Mouse (Mus musculus) CD4-positive, CD25-positive, alpha-beta regulatory T cell, adult 2 months (primary cell): ENCODE data around the gene Col28a1.

Experiments
- DNase-seq: peaks from one replicate; pipeline ENCODE4 v3.0.0-alpha.2; 2012; ENCODE audit warnings: low read depth, low spot score

The Col28a1 gene

DNA sequence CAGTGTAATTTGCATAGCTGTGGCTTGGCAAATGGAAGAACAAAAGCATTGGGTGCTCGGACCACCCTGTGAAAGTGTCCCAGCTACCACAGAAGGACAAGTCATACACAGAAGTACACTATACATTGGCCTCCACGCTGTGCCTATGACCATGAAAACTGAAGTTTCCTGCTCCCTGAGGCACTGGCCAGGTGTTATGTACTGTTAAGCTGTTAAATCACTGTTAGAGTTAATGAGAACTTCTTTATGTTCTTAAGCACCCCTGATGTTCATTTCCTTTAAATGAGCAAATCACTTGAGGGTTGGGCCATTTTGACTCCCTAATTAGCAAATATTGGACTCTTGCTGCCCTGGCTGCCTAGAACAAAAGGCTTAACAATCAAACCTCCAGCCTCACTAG is 73.3 kb downstream of the Col28a1 start:
- DNase-seq, result no peak

- DNase-seq, result no peak
Observed at GRCm38 (mm10) chr6:8118577-8118976, 73.8 kb downstream of the Col28a1 start.

- no peak for DNase-seq
Observed at GRCm38 (mm10) chr6:8105870-8106706, 86.3 kb downstream of the Col28a1 start.

DNA sequence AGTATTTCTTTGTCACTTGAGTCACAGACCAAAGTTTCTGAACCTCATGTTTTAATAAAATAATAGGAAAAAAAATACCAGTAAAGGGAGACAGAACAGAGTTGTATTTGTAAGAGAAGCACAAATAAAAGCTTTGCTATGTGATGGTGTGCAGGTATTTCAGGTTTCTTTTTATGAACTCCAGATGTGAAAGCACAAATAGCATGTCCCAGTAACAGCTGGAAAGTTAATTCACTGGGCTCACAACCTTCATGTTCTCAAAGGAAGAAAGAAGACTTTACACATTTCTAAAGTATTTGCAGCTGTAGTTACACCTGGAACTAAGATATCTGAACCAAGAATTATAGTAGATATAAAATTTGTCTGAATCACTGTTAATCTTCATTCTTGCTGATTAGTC is 91.2 kb downstream of the Col28a1 start:
- DNase-seq, result no peak

- no peak for DNase-seq
Observed at GRCm38 (mm10) chr6:8095856-8096255, 96.6 kb downstream of the Col28a1 start.

- no peak for DNase-seq
Observed at GRCm38 (mm10) chr6:8094160-8094953, 98.1 kb downstream of the Col28a1 start.

- DNase-seq, result no peak
Observed at GRCm38 (mm10) chr6:8093556-8093955, 98.9 kb downstream of the Col28a1 start.

- DNase-seq, result peak; percentile 59
Observed at GRCm38 (mm10) chr6:8086847-8087246, 105.6 kb downstream of the Col28a1 start.

DNA sequence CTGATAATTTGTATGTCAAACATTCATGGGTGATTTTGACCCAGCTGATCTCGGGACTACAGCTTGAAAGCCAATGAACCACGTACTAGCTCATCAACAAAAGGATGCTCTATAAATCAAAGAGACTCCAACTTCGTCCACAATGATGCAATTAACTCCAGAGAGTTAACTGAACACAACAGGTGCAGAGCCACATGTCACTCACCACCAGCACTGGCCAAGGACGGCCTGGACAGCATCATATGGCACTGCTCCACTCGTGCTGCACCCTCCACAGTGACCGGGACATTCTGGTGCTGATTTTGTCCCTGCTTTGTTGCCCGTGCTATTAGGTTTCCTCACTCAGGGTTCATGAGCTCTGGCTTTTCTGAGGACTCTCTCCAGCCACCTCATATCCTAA is 107.6 kb downstream of the Col28a1 start:
- no peak for DNase-seq

DNA sequence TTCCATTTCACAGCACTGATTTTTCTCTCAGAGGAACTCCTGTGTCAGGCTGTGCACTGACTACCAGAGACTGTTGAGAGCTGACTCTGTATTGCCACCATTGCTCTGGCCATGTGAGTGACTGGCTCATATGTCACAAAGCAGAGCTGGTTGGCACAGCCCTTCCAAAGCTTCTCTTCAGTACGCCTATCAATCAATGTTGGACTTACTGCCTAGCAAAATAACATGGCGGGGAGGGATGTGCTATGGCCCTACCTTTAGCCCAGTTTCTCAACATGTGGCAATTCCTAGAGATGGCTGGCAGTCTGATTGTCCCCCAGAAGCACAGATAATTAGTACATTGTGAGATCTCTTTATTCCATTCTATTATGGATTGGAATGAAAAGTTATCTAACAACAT is 109.2 kb downstream of the Col28a1 start:
- no peak for DNase-seq

DNA sequence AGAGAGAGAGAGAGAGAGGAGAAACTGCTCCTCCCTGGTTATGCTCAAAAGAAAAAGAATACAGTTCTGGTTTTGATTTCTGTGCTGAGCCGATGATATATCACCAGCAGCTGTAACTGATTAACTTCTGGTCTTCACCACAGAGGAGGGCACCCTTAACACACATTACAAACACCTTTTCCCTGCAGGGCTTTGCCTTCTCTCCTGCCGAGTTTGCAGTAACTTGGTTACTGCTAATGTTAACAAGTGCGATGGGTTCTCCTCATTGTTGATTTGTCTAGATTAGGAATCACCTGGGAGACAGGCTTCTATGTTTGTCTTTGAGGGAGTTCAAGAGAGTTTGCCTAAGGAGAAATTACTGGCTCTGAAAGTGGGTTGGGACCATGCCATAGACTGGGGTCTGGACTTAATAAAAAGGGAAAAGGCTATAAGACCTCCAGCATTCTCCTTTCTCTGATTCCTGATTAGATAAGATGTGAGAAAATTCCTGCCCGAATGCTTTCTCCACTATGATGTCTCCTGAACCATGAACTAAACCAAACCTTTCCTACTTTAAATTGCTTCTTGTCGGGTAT is 114.8 kb downstream of the Col28a1 start:
- DNase-seq, result no peak

- no peak for DNase-seq
Observed at GRCm38 (mm10) chr6:8074914-8075313, 117.5 kb downstream of the Col28a1 start.

- no peak for DNase-seq
Observed at GRCm38 (mm10) chr6:8068979-8069378, 123.4 kb downstream of the Col28a1 start.

DNA sequence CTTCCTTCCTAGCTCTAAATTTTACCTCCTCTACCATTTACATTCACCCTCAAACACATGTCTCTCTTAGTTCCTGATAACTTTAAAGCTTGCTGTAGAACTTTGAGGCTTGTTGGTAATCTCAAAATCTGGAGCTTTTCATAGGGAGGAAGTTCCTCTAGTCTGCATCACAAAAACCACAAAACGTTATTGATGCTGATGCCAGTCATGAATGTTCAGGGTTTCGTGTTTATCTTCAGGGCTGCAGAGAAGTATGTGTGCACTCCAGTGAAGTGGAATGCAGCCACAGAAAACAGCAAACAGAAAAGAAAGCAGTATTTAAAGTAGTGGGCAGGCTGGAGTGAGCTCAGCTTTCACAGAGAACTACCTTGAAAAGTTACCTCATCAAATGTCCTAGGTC is 124.0 kb downstream of the Col28a1 start:
- DNase-seq, result no peak

- no peak for DNase-seq
Observed at GRCm38 (mm10) chr6:8067124-8067523, 125.3 kb downstream of the Col28a1 start.

GRCm38 (mm10) chr6:8066208-8066607 is 126.2 kb downstream of the Col28a1 start:
- DNase-seq, result peak; percentile 48

GRCm38 (mm10) chr6:8059199-8059598 is 133.2 kb downstream of the Col28a1 start:
- no peak for DNase-seq

- DNase-seq, result no peak
Observed at GRCm38 (mm10) chr6:8048216-8048615, 144.2 kb downstream of the Col28a1 start.

DNA sequence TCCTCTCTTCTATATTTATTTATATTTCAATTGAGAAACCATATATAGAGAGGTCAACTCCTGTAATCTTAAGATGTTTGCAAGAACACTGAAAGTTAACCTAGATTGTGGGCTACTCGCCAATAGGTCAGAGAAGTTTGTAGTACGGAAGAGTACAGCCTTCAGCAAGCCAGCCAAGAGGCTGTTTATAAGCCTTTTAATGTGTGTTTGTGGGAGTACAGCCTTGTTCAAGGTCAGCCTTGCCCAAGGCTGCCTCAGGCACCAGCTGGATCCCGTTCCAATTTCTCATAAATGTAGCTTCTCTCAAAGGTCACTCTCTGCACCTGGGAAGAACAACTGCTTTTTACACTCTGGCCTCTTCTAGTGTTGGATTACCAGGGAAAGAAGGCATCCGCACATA is 146.0 kb downstream of the Col28a1 start:
- no peak for DNase-seq

GRCm38 (mm10) chr6:8045825-8046224 is 146.6 kb downstream of the Col28a1 start:
- no peak for DNase-seq

DNA sequence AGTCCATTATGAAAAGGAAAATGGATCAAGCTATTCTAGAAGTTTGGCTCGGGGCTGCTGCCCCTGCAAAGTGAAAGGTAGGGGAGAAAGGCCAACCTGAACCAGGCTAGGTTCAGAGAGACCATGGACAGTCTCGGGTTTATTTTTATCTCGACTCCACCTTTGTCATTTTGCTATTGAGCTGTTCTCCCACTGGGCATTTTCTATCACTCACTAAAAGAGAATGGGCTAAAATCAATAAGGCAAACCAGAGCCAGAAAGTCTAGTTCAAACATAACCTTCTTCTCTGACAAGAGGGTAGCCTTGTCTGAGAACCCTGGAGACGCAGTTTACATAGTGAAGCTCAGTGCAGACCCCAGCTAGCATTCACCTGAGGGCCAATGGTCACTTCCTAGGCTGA is 163.7 kb downstream of the Col28a1 start:
- no peak for DNase-seq

DNA sequence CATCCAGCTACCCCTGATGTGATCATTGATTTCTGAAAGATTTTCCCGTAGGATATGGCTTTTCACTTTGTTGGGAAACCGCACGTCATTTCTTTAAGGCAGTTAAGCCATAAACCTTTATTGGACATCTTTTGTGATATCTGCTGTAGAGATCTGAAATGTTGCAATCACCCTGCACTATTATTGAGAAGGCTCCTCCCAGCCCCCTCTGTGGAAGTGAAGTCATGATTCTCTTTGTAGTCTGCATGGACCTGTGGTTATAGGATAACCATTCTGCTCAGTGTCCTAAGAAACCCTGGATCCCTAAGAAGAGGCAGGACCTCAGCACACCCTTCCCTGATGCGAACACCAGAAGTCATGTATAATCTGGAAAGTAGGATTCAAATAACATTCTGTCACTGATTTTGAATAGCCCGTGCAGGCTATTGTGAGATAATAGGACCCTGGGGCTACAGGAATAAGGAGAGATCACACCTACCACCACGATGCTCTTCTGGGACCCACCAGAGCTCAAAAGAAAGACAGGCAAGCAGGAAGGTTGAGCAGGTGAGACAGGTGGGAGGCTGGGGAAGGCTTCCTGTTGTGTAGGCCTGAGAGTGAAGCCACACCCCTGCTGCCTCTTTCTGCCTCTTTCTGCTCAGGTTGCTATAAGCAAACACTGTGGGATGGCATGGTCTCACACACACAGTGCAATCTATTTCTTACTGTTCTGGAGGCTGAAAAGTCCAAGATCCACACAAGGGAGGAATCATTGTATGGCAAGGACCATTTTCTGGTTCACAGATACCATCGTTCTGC is 166.9 kb downstream of the Col28a1 start:
- DNase-seq, result no peak
